Mouse (Mus musculus) regulatory T cell (primary cell): Measurements from ENCODE around the gene Olfr1489.
"Not testable (repeated sequence)": the region's sequence is repeated elsewhere in the genome, so short reads cannot be mapped to it uniquely, and the experiment has no call there.

Experiments
- in situ Hi-C: fragments of 300-600 bp; cut with MboI, MseI; formaldehyde crosslinking; loops from one replicate; pipeline ENCODE4 v1.15.1; 2025; ENCODE audit warnings: high pct_unique_total_duplicates

The Olfr1489 gene

DNA sequence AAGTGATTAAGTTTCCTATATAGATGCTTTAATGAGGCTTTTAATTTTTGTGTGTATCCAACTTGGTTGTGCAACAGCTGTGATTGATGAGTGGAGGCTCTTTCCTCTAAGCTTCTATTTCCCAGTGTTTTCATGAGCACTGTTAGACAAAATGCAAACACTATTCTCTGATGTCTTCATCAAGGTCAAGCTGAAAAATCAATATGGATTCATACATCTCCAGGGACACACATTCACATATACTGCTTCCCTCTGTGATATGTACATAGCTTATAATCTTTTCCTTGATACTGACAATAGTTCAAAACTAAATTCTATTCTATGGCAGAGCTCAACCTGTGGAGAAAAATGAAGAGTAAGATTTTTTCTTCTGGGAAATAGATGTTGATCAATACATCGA lies at the start of gene Olfr1489:
Gene Olfr1489, plus strand, starts transcription at position 301 of the 400 bp plus-strand sequence.
- in situ Hi-C loops: loop anchor here (10.0 kb wide), 1 partner anchor 57 kb away; no protein-coding TSS in a partner anchor

DNA sequence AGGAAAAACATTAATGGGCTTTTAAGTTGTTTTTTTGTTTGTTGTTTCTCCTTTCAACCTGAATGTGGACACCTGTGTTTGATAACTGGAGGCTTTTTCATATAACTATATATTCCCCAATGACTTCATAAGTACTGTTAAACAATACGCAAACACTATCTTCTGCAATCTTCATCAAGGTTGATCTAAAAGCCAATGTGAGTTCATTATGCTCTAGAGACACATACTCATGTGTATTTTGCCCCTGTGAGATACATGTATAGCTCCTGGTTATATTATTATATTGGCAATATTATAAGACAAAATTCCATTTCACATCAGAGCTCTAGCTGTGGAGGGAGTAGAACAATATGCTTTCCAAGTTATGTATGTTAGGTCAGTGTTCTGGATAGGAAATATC lies 48.2 kb upstream of the Olfr1489 start, which contains the start of gene Olfr1484:
Gene Olfr1484, plus strand, starts transcription at position 301 of the 400 bp plus-strand sequence.
- in situ Hi-C loops: no loop called here

DNA sequence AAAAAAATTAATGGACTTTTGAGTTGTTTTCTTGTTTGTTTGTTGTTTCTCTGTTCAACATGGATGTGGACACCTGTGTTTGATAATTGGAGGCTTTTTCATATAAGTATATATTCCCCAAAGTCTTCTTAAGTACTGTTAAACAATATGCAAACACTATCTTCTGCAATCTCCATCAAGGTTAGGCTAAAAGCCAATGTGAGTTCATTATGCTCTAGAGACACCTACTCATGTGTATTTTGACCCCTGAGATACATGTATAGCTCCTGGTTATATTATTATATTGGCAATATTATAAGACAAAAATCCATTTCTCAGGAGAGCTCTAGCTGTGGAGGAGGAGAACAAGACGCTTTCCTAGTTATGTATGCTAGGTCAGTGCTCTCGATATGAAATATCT lies 14.3 kb upstream of the Olfr1489 start, which contains the start of gene Olfr1487:
Gene Olfr1487, plus strand, starts transcription at position 301 of the 400 bp plus-strand sequence.
- in situ Hi-C loops: not testable (repeated sequence)

DNA sequence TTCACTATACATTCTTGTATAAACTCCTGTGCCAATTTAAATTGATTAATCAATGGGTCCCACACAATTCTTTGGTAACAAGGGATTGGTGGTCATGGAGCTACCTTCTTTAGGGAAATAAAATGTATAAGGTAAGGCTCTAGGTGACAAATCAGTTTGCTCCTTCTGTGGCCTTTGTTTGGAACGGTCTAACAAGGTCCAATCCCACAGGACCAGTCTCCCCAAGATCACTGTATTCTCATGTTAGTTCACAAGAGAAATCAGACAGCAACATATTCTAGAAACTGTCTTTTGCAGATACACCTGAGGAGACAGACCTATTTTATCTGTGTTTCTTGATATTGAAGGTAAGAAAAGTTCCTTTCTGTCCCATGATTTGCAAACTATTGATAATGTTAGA lies 19.4 kb downstream of the Olfr1489 start, which contains the start of gene Olfr1490:
Gene Olfr1490, plus strand, starts transcription at position 301 of the 400 bp plus-strand sequence.
- in situ Hi-C loops: no loop called here
